Mouse (Mus musculus) urinary bladder, postnatal 14 days (tissue): ENCODE data around the gene BC030499.

ENCODE experiments used
- DNase-seq: peaks from one replicate; pipeline ENCODE4 v3.0.0; 2021; ENCODE audit warnings: low spot score

The BC030499 gene

DNA sequence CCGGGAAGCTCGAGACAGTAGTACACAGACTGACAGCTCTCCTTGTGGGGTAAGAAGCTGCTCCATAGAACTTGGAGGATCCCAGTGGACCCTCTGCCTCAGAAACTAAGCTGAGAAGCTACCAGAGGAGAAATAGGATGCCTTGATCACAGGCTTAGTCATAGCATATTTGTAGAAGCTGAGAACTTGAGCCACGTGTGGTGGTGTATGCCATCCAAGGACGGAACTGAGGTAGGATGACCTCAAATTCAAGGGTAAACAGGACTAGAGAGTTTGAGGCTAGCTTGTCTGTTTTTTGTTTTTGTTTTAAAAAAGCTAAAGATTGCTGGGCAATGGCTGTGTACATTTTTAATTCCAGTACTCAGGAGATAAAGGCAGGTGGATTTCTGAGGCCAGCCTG is 14.6 kb downstream of the BC030499 start:
- no peak for DNase-seq

DNA sequence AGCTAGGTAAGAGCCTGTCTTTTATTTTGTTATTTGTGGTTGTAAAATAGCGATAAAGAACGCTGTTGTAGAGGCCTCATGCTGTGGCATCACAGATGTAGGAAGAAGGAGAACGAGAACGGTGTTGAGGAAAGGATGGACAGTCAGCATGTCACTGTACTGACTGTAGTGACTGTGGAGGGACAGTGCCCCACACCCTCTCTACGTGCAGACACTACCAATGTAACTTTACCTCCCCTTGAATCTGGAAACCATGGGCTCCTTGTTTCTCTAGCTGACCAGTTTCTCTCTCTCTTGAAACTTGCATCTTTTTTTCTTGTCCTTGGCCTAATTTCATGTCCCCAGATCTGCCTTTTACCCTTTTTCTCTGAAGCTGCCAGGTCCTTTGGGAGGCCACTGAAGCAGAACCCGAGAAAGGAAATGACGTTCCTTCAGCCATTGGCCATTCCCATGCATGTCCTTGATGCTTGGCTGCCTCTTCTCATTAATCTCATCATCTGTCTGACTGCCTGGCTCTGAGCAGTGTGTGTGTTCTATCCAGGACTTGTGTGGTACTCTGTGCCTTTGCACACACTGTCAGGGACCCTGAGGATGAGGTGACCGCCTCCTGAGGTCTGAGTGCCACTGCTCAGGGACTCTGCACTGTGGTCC is 20.3 kb downstream of the BC030499 start:
- no peak for DNase-seq

DNA sequence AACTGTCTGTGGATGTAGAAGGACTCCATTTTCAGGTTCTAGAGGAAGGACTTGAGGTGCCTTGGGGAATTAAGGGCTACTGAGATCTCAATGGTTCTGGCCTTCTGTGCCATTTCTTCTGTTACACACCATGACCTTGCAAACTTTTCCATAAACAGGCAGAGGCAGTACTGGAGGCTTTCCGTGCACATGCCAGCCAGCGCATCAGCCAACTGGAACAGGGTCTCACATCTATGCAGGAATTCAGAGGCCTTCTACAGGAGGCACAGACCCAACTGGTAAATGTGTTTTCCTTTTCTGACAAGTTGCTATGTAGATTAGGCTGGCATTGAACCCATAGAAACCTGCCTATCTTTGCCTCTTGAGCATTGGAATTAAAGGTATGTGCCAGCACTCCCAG is 23.0 kb downstream of the BC030499 start:
- DNase-seq = no peak

DNA sequence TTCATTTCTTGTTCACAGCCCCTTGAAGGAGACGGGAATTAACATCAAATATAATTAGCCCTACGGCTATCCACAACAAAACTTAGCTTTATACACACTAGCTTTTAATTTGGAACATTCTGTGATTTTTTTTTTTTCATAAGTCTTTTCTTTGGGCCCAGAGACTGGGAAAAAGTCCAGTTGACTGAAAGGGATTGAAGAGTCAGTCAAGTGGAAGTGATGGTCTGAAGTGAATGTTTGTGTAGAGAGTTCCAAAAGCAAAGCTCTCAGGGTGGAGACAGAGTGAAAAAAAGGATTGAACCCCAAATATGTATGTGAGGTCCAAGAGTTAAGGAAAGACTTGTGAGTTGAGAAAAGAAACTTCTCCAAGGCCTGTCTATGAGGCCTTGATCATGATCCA is 27.8 kb downstream of the BC030499 start:
- no peak for DNase-seq

DNA sequence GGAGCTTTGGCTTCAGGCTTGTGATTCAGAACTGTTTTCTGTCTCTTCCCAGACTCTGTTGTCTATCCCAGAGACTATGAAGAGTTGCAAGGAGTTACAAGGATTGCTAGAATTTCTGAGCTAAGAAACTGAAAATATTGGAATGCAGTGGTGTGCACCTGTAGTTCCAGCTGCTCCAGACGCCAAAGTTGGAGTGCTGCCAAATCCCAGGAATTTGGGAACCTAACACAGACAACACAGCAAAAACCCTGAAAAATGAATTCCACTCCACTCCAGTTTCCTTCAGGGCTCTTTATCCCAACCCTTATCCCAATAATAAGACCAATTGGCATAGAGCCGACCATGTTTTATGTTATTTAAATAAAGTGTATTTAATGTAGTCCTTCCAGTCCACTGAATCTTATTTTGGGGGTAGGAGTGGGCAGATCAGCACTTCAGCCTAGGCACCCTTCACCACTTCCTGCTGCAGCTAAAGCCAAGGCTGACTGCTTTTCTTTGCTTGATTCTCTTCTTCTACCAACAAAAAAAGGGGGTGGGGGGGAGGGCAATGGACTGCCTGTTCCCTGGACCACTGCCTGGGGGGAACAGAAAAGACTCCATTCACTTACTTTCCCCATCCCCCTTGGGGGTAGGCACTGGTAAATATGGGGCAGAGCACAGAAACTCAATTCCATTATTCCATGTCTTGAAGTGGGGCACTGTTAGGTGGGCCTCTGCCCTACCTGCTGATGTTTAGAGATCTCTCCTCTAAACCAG is 31.6 kb downstream of the BC030499 start:
- no peak for DNase-seq

DNA sequence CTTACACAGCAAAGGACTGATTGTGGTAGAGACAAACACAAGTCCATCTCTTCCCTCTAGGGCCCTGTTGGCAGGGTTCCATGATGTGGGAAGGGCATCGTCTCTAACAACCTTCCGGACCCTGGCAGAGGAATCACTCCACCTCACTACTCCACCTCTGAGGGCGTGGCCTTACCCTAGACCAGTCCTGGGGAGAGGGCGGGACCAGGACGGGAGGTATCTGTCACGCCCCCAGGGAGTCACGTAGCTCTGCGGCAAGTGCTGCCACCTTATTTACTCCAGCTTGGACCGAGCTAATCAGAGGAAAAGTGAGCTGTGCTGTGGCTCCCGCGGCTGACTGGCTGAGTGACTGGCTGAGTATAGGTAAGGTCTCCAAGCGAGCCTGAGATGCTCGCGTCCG is 32.2 kb downstream of the BC030499 start, which contains the start of gene Aldoc:
Gene Aldoc (plus strand): TSS at position 109 of the 400 bp plus-strand sequence.
- peak; percentile 85 for DNase-seq

DNA sequence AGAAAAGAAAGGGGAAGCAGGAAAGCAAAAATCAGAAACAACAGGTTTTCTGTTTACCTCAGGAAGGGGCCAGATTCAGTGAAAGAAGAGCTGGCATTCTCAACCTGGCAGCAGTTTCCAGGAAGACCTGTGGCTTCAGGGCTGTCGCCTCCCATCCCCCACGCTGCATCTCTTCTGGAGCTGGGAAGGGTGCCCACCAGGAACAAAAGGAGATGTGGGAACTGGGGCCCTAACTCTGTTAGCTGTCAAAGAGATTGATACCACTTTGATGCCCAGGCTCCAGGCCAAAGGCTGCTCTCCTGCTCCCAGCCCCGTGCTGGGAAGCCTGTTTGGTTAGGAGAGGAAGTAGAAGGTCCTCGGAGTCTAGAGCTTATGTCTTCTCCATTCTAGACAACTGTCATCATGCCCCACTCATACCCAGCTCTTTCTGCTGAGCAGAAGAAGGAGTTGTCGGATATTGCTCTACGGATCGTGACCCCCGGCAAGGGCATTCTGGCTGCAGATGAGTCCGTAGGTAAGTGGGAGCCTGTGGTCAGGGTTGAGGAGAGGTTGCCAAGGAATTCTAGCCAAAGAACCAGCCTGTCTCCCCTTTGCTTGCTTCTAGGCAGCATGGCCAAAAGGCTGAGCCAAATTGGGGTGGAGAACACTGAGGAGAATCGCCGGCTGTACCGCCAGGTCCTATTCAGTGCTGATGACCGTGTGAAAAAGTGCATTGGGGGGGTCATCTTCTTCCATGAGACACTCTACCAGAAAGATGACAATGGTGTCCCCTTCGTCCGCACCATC is 33.6 kb downstream of the BC030499 start:
- DNase-seq = no peak

DNA sequence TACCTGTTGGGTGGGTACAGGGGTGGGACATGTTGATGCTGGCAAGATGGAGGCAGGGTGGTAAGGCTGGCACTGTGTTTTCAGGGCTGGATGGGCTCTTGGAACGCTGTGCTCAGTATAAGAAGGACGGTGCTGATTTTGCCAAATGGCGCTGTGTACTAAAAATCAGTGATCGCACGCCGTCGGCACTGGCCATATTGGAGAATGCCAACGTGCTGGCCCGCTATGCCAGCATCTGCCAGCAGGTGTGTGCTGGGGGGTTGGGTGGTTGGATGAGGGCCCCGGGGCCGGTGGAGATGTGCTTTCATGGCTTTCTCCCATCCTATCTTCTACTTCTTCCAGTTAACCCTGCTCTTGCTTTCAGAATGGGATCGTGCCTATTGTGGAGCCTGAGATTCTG is 34.3 kb downstream of the BC030499 start:
- DNase-seq = no peak

DNA sequence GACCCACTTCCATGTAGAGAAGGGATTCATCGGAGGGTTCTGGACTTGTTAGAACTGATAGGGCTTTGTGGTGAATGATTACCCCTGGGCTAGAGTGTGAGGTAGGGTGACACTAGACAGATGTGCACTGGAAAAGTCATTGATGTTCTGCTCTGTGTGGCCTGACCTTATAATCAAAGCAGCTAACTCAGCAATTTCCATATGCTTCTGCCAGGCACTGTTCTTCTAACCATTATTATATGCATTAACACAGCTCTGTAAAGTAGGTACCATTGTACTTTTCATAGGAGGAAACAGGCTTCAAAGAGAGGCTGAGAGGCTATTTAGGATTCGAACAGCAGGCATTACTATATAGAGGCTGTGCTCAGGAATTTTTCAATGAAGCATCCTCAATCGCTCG is 36.6 kb downstream of the BC030499 start:
- no peak for DNase-seq

DNA sequence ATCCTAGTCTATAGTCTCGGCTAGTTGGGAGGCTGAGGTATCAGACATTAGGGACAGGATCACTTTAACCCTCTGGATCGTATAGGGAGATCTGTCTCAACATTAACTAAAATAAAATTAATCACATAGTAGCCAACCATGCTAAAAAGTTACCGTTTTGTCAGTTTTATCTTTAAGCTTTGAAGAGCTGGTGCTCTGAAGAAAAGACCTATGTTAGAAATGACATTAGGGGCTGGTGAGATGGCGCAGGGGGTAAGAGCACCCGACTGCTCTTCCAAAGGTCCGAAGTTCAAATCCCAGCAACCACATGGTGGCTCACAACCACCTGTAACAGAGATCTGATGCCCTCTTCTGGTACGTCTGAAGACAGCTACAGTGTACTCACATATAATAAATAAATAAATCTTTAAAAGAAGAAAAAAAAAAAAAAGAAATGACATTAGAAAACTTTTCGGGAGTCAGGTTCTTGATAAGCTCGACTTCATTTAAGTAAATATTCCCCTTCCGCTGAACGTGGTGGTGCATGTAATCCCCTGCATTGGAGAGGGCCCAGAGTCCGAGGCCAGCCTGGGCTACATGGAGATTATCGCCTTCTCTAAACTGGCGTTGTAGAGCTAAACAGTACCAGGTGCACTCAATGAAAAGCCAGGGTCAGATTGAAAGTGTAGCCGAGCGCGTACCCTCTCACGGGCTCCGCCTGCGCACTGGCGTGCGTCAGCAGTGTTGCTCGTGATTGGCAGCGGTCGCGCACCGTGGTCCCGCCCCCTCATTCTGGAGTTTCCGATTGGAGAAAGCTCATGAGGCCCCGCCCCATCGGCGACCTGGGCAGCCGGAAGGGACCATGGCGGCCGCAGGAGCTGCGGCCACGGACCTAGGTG is 37.2 kb downstream of the BC030499 start, which contains the start of gene Pigs:
Gene Pigs (plus strand): TSS at position 782 of the 878 bp plus-strand sequence.
- DNase-seq = peak; percentile 98

DNA sequence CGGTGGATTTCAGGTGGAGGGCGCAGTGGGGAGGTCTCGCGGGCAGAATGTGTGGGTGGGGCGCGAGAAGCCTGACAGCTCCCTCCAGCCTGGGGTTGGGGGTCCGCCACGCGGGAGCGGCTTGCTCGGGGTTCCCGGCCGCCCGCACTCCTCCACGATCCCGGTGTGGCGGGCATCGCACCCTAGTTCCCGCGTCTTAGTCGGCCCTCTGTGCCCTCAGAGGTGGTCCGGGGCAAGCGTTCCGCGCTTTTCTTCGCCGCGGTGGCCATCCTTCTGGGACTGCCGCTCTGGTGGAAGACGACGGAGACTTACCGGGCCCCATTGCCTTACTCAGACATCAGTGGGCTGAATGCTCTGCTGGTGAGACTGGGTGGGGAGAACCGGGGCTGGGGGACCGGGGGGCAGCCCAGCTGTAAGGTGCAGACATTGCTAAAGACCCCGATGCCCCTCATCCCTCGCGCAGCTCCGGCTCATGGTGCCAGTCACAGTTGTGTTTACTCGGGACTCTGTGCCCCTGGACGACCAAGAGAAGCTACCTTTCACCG is 37.9 kb downstream of the BC030499 start:
- no peak for DNase-seq

DNA sequence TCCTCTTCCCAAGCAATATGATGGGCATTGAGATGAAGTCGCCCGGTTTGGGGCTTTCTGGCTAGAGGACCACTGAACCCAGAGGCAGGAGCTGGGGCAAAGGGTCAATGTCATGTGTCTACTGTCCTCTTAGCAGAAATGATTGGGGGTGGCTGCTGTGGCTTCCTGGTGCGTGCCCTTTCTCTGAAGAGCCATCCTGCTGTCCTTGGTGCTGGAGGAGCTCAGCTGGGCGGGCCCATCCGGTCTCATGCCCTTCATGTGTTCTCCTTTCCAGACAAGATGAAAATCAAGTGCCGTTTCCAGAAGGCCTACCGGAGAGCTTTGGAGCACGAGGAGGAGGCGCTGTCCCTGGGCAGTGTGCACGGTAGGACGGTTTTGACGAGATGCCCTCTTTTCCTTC is 42.0 kb downstream of the BC030499 start:
- DNase-seq = no peak

DNA sequence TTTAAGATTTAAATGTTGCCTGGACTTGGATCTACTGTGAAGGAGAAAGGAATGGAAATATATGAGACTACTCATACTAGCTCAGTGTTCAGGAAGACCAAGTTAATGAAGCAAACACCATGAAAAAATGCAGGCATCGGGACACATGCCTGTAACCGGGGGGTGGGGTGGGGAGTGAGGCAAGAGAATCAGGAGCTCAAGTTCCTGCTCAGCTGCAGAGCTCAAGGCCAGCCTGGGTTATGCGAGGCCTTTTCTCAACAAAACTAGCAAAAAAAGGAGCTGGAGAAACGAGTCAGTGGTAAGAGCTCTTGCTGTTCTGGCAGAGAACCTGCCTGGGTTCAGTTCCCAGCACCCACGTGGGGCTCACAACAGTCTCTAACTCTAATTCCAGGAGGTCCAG is 43.4 kb downstream of the BC030499 start:
- DNase-seq = no peak

DNA sequence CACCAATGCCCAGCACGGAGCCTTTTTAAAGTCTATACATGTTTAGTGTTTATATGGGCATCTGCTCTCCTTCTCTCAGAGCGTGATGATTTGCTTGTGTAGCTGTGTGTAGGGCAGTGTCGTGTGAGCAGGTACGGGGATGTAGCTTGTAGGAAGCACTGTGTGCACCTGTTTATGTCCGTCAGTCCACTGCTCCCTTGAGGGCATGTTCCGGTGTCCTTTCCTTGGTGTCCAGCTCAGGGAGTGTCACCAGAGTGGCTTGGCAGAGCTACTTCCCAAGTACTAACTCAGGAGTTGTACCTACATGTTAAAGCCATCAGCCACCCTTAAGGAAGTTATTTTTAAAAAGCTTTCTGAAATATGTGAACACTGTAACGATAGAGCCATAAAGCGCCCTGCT is 46.4 kb downstream of the BC030499 start:
- no peak for DNase-seq

DNA sequence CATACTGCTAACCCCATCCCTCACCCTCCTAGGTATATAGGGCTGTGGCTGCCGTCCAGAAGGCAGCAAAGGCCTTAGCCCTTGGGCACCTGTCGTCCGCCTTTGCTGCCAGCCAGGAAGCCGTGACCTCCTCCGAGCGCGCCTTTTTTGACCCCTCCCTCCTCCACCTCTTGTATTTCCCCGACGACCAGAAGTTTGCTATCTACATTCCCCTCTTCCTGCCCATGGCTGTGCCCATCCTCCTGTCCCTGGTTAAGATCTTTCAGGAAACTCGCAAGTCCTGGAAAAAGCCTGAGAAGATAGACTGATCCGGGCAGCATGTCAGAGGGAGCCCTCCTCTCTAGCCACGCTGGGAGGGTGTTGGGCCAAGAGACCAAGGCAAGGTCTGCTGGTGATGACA is 51.1 kb downstream of the BC030499 start:
- no peak for DNase-seq

DNA sequence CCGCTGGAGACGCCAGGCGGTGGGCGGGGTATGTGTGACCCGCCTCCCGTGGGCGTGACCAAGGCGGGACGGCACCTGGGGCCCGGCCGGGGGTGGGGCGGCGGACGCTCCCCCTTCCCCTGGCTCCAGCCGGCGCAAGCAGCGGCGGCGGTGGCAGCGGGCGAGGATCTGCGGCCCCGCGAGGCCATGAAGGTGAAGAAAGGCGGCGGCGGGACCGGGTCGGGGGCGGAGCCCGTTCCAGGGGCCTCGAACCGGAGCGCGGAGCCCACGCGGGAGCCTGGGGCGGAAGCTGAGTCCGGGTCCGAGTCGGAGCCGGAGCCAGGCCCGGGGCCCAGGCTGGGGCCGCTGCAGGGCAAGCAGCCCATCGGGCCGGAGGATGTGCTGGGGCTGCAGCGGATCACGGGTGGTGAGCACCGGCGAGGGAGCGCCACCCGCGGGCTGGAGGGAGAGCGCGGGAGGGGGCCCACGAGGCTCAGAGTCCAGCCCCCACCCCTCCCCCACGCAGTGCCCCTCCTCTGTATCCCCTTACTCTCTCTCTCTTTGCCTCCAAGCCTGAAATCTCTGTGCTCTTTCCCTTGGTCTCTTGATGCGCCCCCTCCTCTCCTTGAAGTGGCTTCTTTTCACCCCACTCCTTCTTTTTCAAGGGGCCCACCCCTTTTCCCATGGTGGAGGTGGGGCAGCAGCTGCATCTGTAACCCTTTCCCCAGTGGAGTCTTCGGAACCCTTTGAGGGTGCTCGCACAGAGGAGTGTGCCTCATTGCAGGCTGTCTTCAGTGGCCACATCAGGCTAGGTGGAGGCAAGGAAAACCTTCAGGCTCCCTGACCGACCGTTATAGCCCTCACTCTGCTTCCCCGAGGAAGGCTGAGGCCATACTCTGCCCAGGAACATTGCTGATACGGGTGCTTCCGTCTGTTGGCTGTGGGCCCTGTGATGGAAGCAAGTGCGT is 53.0 kb downstream of the BC030499 start, which contains the start of gene Unc119:
Gene Unc119 (plus strand): TSS at position 102 of the 947 bp plus-strand sequence.
- peak; percentile 82 for DNase-seq

DNA sequence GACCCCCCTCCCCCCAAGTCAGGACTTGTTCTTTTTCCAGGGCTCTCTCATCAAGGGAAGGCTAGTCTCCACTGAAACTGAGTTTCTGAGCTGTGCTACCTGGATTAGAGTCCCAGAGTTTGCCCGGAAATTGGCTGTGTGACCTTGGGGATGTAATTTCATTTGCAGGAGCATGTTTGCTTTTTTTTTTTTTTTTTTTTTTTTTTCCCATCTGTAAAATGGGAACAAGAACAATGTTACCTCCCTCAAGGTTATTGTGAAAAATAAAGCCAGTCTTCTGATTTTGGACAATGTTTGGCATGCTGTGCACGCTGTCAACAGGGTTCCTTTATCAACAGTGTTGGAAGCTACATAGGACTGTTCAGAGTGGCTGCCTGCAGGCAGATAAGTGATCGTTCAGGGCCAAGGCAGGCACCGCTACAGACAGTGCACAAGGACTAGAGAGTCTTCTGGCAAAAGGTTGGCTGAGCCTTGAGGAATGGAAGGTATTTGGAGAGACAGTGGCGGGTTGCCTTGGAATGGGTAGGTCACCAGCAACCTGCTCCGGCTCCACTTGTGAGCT is 53.8 kb downstream of the BC030499 start:
- no peak for DNase-seq

DNA sequence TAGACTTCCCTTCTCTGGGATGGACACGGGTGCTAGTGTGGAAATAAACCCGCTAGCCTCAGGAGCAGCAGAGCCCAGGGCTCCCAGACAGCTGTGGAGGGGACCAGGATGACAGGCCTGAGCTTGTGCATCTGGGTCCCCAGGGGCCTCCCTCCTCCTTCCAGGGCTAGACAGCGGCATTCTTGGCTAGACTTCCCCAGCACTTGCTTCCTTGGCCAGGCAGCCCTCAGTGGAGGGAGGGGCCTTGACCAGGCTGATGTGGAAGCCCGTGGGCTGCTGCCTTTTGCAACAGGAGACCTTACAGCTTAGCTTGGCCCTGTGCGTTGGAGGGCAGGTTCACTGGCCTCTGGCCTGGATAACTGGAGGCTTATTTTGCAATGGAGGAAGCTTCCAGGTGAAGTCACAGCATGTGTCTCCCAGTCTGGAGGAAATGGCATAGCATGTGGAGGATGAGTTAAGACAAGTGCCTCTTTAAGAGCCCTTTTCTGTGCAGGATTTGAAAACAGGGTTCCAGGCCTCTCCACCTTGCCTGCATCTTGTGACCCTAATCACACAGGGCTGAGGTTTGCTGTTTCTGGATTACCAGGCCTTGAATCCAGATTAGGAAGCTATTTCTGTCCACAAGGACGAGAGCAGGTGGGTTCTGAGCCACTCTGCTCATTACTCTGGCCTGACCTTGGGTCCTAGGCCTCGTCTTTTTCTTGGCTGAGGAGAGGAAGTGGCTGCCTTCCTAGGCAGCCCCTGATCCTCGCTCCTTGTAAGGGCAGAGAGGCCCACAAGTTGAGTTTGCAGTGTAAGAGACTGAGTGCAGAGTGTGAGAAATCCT is 54.5 kb downstream of the BC030499 start:
- DNase-seq = peak; percentile 68

DNA sequence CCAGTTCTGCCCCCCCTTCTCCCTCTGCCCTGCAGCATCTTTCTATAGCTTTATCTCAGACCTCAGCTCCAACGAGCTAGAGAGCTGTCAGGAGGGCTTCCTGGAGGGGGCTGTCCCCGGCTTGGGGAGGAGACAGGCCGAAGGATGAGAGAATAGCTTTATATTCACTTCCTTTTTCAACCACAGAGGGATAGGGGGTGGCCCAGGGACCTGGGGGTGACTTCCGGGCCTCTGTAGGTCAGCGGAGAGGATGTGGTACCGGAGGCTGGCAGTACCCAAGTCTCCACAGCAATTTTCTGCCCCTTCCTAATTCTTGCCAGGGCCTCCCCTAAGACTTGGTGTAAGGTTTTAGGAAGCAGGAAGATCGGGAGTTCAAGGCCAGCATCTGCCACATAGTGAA is 55.2 kb downstream of the BC030499 start:
- no peak for DNase-seq
